Comparison of ENCODE assay signal across 8 mouse cellular contexts in the genomic region with DNA sequence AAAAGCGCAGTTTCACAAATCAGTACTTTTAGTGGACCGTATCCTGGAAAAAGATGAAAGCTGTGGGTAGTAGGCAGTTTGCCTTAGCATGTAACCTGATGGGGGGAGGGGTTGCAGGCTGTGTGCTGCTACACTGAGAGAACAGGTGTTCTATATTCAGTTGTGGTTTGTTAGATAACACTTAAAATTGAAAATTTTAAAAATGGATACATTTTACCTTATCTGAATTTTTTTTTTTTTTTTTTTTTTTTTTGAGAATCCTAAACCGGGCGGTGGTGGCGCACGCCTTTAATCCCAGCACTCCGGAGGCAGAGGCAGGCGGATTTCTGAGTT. TPM values are rescaled to one million over a fixed set of nuclear protein-coding genes. Genes with fewer than 3 reads are reported as not detected.
DNase-seq lines count a peak whose midpoint lies in the region; ATAC-seq lines count a peak whose summit lies in the region.

No protein-coding gene starts in this region.

- no peaks in the 10 kb centered on the region for H3K27me3 ChIP-seq in heart, embryonic 16.5 days (ENCODE audit: control insufficient read depth, insufficient read depth, low read length)
- no peaks in the 10 kb centered on the region for H3K27me3 ChIP-seq in intestine, embryonic 16.5 days (replicated peaks; ENCODE audit: control insufficient read depth, insufficient read depth, low read length)
- no peaks in the 10 kb centered on the region for H3K27me3 ChIP-seq in neural tube, embryonic 14.5 days (ENCODE audit: control insufficient read depth, insufficient read depth, low read length)

- peak overlapping the region; percentile 67 for H3K4me3 ChIP-seq in heart, embryonic 16.5 days (ENCODE audit: low read length)
- H3K4me3 ChIP-seq in brown adipose tissue, adult 24 weeks (ENCODE audit: insufficient read depth, low read depth, low read length), result peak overlapping the region; percentile 97
- H3K4me3 ChIP-seq in intestine, embryonic 16.5 days (ENCODE audit: low read length), result peak overlapping the region; percentile 59
- peak overlapping the region; percentile 54 for H3K4me3 ChIP-seq in neural tube, embryonic 14.5 days (ENCODE audit: low read depth, low read length)

- no peak for ATAC-seq in heart, embryonic 16.5 days (replicated peaks; ENCODE audit: extremely low read depth, insufficient read depth, low FRiP score)
- 0 out of 2 replicates have a peak, but pooled peaks have one; percentile 1 for ATAC-seq in intestine, embryonic 16.5 days
- ATAC-seq in neural tube, embryonic 14.5 days (ENCODE audit: low read depth), result no peak
- ATAC-seq in erythroid progenitor cell, adult 5-6 weeks (replicated peaks; ENCODE audit: low FRiP score, poor library complexity, severe bottlenecking), result no peak

- peak overlapping the region; percentile 71 for H3K9ac ChIP-seq in heart, embryonic 16.5 days (ENCODE audit: low read length)
- H3K9ac ChIP-seq in intestine, embryonic 16.5 days (ENCODE audit: low read depth, low read length), result peak overlapping the region; percentile 71
- peak overlapping the region; percentile 46; the same call in 1 of the 2 replicates for H3K9ac ChIP-seq in neural tube, embryonic 14.5 days (replicated peaks; ENCODE audit: low read depth, low read length)

- 75% methylated on average over 8 of the region's 8 CpGs for WGBS in heart, embryonic 16.5 days
- 73% methylated on average over 8 of the region's 8 CpGs for WGBS in intestine, embryonic 16.5 days
- 75% methylated on average over 8 of the region's 8 CpGs for WGBS in neural tube, embryonic 14.5 days

- no peak for DNase-seq in heart, postnatal 25 days (ENCODE audit: low spot score)
- no peak for DNase-seq in T-cell, adult 2 months (ENCODE audit: low spot score)
- no peak for DNase-seq in kidney, adult 8-10 months

- intact Hi-C loops in heart, postnatal 25 days (cut with DNase I), result no loop called here

- peak overlapping the region; percentile 73 for H3K4me2 ChIP-seq in heart, embryonic 16.5 days (ENCODE audit: low read depth, low read length)
- peak overlapping the region; percentile 61 for H3K4me2 ChIP-seq in intestine, embryonic 16.5 days (ENCODE audit: low read depth, low read length)
- H3K4me2 ChIP-seq in neural tube, embryonic 14.5 days (ENCODE audit: low read depth, low read length), result peak overlapping the region; percentile 55

- peaks cover 3% of the 10 kb centered on the region; the same call in 1 of the 2 replicates for H3K4me1 ChIP-seq in heart, embryonic 16.5 days (ENCODE audit: control insufficient read depth, insufficient read depth, low read length)
- no peaks in the 10 kb centered on the region for H3K4me1 ChIP-seq in brown adipose tissue, adult 24 weeks (ENCODE audit: control insufficient read depth, insufficient read depth, insufficient read length, low read length)
- no peaks in the 10 kb centered on the region for H3K4me1 ChIP-seq in intestine, embryonic 16.5 days (ENCODE audit: control insufficient read depth, insufficient read depth, low read length)
- H3K4me1 ChIP-seq in neural tube, embryonic 14.5 days (ENCODE audit: control insufficient read depth, insufficient read depth, low read length), result no peaks in the 10 kb centered on the region

- no peaks in the 10 kb centered on the region for H3K9me3 ChIP-seq in heart, embryonic 16.5 days (replicated peaks; ENCODE audit: control insufficient read depth, low read length)
- no peaks in the 10 kb centered on the region for H3K9me3 ChIP-seq in intestine, embryonic 16.5 days (ENCODE audit: control insufficient read depth, low read length)
- no peaks in the 10 kb centered on the region for H3K9me3 ChIP-seq in neural tube, embryonic 14.5 days (ENCODE audit: control insufficient read depth, low read length)

- H3K36me3 ChIP-seq in heart, embryonic 16.5 days (ENCODE audit: control insufficient read depth, insufficient read depth), result 0 out of 2 replicates have a peak, but pooled peaks cover 2% of the 10 kb centered on the region
- no peaks in the 10 kb centered on the region for H3K36me3 ChIP-seq in intestine, embryonic 16.5 days (ENCODE audit: control insufficient read depth, insufficient read depth, low read length)
- H3K36me3 ChIP-seq in neural tube, embryonic 14.5 days (ENCODE audit: control insufficient read depth, insufficient read depth, low read length), result 0 out of 2 replicates have a peak, but pooled peaks cover 5% of the 10 kb centered on the region

- H3K27ac ChIP-seq in heart, embryonic 16.5 days (ENCODE audit: low read length), result no peak overlapping the region
- no peak overlapping the region for H3K27ac ChIP-seq in brown adipose tissue, adult 24 weeks (replicated peaks; ENCODE audit: low read depth, low read length)
- H3K27ac ChIP-seq in intestine, embryonic 16.5 days (ENCODE audit: low read length), result peak overlapping the region; percentile 78
- H3K27ac ChIP-seq in neural tube, embryonic 14.5 days (ENCODE audit: low read depth, low read length), result peak overlapping the region; percentile 70

RNA-seq across cellular contexts. Expression of a gene that starts 0.8 kb away (rescaled TPM):
- polyA plus RNA-seq in heart, embryonic 16.5 days (2015; fragmentation: Nextera tagmentation; extraction: Ambion mirVana), result 89.8 and 97.1 TPM in 2 replicates
- total RNA-seq in heart, postnatal 25 days (2021), result 10 to 100 TPM; 61.5 to 69.3 TPM
- 90.3 and 104 TPM in 2 replicates for polyA plus RNA-seq in brown adipose tissue, adult 24 weeks (2012; ENCODE audit: insufficient read depth, insufficient read length, missing spikeins)
- 170 and 184 TPM in 2 replicates for polyA plus RNA-seq in intestine, embryonic 16.5 days (2015; fragmentation: Nextera tagmentation; extraction: Ambion mirVana)
- polyA plus RNA-seq in neural tube, embryonic 14.5 days (2014; fragmentation: Nextera tagmentation; extraction: Ambion mirVana), result 94.5 and 106 TPM in 2 replicates
- 17.7 and 34.8 TPM in 2 replicates for total RNA-seq in erythroid progenitor cell, adult 5-6 weeks (2015; ENCODE audit: low replicate concordance)
- 14.7 and 25.9 TPM in 2 replicates for total RNA-seq in erythroid progenitor cell, adult 5-6 weeks (2017; ENCODE audit: low replicate concordance)

RNA-seq across cellular contexts. Expression of a gene that starts 0.8 kb away (rescaled TPM):
- polyA plus RNA-seq in heart, embryonic 16.5 days (2015; fragmentation: Nextera tagmentation; extraction: Ambion mirVana), result 3.7 and 4.7 TPM in 2 replicates
- 1 to 10 TPM; 1.5 to 1.8 TPM for total RNA-seq in heart, postnatal 25 days (2021)
- polyA plus RNA-seq in brown adipose tissue, adult 24 weeks (2012; ENCODE audit: insufficient read depth, insufficient read length, missing spikeins), result 0.59 and 1.9 TPM in 2 replicates
- polyA plus RNA-seq in intestine, embryonic 16.5 days (2015; fragmentation: Nextera tagmentation; extraction: Ambion mirVana), result 5.7 and 6.8 TPM in 2 replicates
- 3.3 and 3.8 TPM in 2 replicates for polyA plus RNA-seq in neural tube, embryonic 14.5 days (2014; fragmentation: Nextera tagmentation; extraction: Ambion mirVana)
- total RNA-seq in erythroid progenitor cell, adult 5-6 weeks (2015; ENCODE audit: low replicate concordance), result 12.2 and 16.9 TPM in 2 replicates
- total RNA-seq in erythroid progenitor cell, adult 5-6 weeks (2017; ENCODE audit: low replicate concordance), result 14.5 and 21.0 TPM in 2 replicates

RNA-seq across cellular contexts. Expression of a gene that starts 8.1 kb away (rescaled TPM):
- polyA plus RNA-seq in heart, embryonic 16.5 days (2015; fragmentation: Nextera tagmentation; extraction: Ambion mirVana), result 60.0 and 61.1 TPM in 2 replicates
- 1 to 10 TPM; 5.8 to 6.2 TPM for total RNA-seq in heart, postnatal 25 days (2021)
- polyA plus RNA-seq in brown adipose tissue, adult 24 weeks (2012; ENCODE audit: insufficient read depth, insufficient read length, missing spikeins), result 4.6 and 7.4 TPM in 2 replicates
- polyA plus RNA-seq in intestine, embryonic 16.5 days (2015; fragmentation: Nextera tagmentation; extraction: Ambion mirVana), result 351 and 523 TPM in 2 replicates
- 6.5 and 7.9 TPM in 2 replicates for polyA plus RNA-seq in neural tube, embryonic 14.5 days (2014; fragmentation: Nextera tagmentation; extraction: Ambion mirVana)
- total RNA-seq in erythroid progenitor cell, adult 5-6 weeks (2015; ENCODE audit: low replicate concordance), result 3.4 TPM in 1 of 2 replicates, not detected in the other
- total RNA-seq in erythroid progenitor cell, adult 5-6 weeks (2017; ENCODE audit: low replicate concordance), result 1.7 TPM in 1 of 2 replicates, not detected in the other

RNA-seq across cellular contexts. Expression of a gene that starts 26.6 kb away (rescaled TPM):
- 0.60 and 0.77 TPM in 2 replicates for polyA plus RNA-seq in heart, embryonic 16.5 days (2015; fragmentation: Nextera tagmentation; extraction: Ambion mirVana)
- 1 to 10 TPM; 2.2 to 2.3 TPM for total RNA-seq in heart, postnatal 25 days (2021)
- 2.2 and 2.3 TPM in 2 replicates for polyA plus RNA-seq in brown adipose tissue, adult 24 weeks (2012; ENCODE audit: insufficient read depth, insufficient read length, missing spikeins)
- 6.9 and 8.8 TPM in 2 replicates for polyA plus RNA-seq in intestine, embryonic 16.5 days (2015; fragmentation: Nextera tagmentation; extraction: Ambion mirVana)
- 107 and 136 TPM in 2 replicates for polyA plus RNA-seq in neural tube, embryonic 14.5 days (2014; fragmentation: Nextera tagmentation; extraction: Ambion mirVana)
- total RNA-seq in erythroid progenitor cell, adult 5-6 weeks (2015; ENCODE audit: low replicate concordance), result 6.8 and 10.5 TPM in 2 replicates
- total RNA-seq in erythroid progenitor cell, adult 5-6 weeks (2017; ENCODE audit: low replicate concordance), result 0.23 and 1.3 TPM in 2 replicates

RNA-seq across cellular contexts. Expression of a gene that starts 30.6 kb away (rescaled TPM):
- 0.06 and 0.09 TPM in 2 replicates for polyA plus RNA-seq in heart, embryonic 16.5 days (2015; fragmentation: Nextera tagmentation; extraction: Ambion mirVana)
- total RNA-seq in heart, postnatal 25 days (2021), result not detected
- polyA plus RNA-seq in brown adipose tissue, adult 24 weeks (2012; ENCODE audit: insufficient read depth, insufficient read length, missing spikeins), result not detected in 2 replicates
- 0.06 and 0.17 TPM in 2 replicates for polyA plus RNA-seq in intestine, embryonic 16.5 days (2015; fragmentation: Nextera tagmentation; extraction: Ambion mirVana)
- 0.09 TPM in 1 of 2 replicates, not detected in the other for polyA plus RNA-seq in neural tube, embryonic 14.5 days (2014; fragmentation: Nextera tagmentation; extraction: Ambion mirVana)
- not detected in 2 replicates for total RNA-seq in erythroid progenitor cell, adult 5-6 weeks (2015; ENCODE audit: low replicate concordance)
- total RNA-seq in erythroid progenitor cell, adult 5-6 weeks (2017; ENCODE audit: low replicate concordance), result not detected in 2 replicates

Comparison
In these comparisons a context has a peak if more than half of its experiments do, and no peak if none do; other contexts are left out.
1. H3K27ac ChIP-seq: peak in intestine, embryonic 16.5 days (single experiment) and neural tube, embryonic 14.5 days (single experiment); none in heart, embryonic 16.5 days (single experiment) and brown adipose tissue, adult 24 weeks (single experiment).
2. Peak in every context shown above with its lines, with median percentiles within 50 percentile points of each other: H3K4me2 ChIP-seq, H3K4me3 ChIP-seq and H3K9ac ChIP-seq.